Mouse (Mus musculus): ENCODE results near the gene Gpam. TPM values are rescaled to one million over a fixed set of nuclear protein-coding genes. Genes with fewer than 3 reads are reported as not detected.

Gpam gene
- total and polyA plus RNA-seq, 3 experiments, result 8.8 to 12.5 (median 12.3) TPM

GRCm38 (mm10) chr19:55076822-55077221, 50.2 kb downstream of the Gpam start:
- H3K4me1 ChIP-seq (ENCODE audit: control insufficient read depth in 1 of 2, insufficient read depth in 2 of 2), result no peaks in the 10 kb centered on the region
- no peak overlapping the region for H3K9ac ChIP-seq (ENCODE audit: insufficient read depth, low read depth)
- in situ Hi-C loops (cut with MboI; ENCODE audit: low pct_ligation_motif_present, low pct_unique_long_range_greater_than_20kb, low sequenced_read_pairs) (no loop called here), dilution Hi-C loops (cut with MboI; ENCODE audit: extremely low pct_ligation_motif_present, extremely low pct_unique_long_range_greater_than_20kb, low sequenced_read_pairs) (no loop called here)
- H3K27me3 ChIP-seq (replicated peaks), result no peaks in the 10 kb centered on the region
- H3K79me2 ChIP-seq (replicated peaks; ENCODE audit: control insufficient read depth, extremely low read depth, insufficient read depth, poor library complexity, severe bottlenecking), result no peaks in the 10 kb centered on the region
- no peak overlapping the region for H3K4me2 ChIP-seq (ENCODE audit: insufficient read depth, low read depth, poor library complexity, severe bottlenecking)
- TF ChIP-seq ELF1 (IDR thresholded peaks at IDR 0.05; ENCODE audit: low read depth, low read length) (no peak), MAZ (IDR thresholded peaks at IDR 0.05; ENCODE audit: low read depth, low read length) (no peak), USF2 (conservative IDR thresholded peaks at IDR 0.05; ENCODE audit: low read depth, low read length) (no peak), RCOR1 (conservative IDR thresholded peaks at IDR 0.05; ENCODE audit: low read depth, low read length) (no peak), JUND (conservative IDR thresholded peaks at IDR 0.05; ENCODE audit: low read depth, low read length) (no peak), IRF4 (IDR thresholded peaks at IDR 0.05; ENCODE audit: low read depth, low read length) (no peak), E2F4 (IDR thresholded peaks at IDR 0.05; ENCODE audit: insufficient replicate concordance, low read depth, low read length) (no peak), GABPA (IDR thresholded peaks at IDR 0.05; ENCODE audit: insufficient replicate concordance, low read depth, low read length) (no peak), ETS1 (conservative IDR thresholded peaks at IDR 0.05; ENCODE audit: low read depth, low read length) (no peak), TBP (conservative IDR thresholded peaks at IDR 0.05; ENCODE audit: low read depth, low read length) (no peak), RAD21 (IDR thresholded peaks at IDR 0.05; ENCODE audit: low read depth, low read length) (no peak)
- H3K27ac ChIP-seq (ENCODE audit: insufficient read depth, low read depth), result no peak overlapping the region
- H3K9me3 ChIP-seq (replicated peaks; ENCODE audit: low read length), result peaks cover 2% of the 10 kb centered on the region
- H3K36me3 ChIP-seq (replicated peaks in 1 of 2; ENCODE audit: control insufficient read depth in 1 of 2, insufficient read depth in 1 of 2, low read length in 1 of 2), result peaks cover 70 to 92% of the 10 kb centered on the region in 2 experiments
- H3K4me3 ChIP-seq (replicated peaks in 1 of 3; ENCODE audit: low read depth in 2 of 3, low read length in 2 of 3, poor library complexity in 1 of 3), result no peak overlapping the region
- no peak for DNase-seq (ENCODE audit: extremely low read depth)

DNA sequence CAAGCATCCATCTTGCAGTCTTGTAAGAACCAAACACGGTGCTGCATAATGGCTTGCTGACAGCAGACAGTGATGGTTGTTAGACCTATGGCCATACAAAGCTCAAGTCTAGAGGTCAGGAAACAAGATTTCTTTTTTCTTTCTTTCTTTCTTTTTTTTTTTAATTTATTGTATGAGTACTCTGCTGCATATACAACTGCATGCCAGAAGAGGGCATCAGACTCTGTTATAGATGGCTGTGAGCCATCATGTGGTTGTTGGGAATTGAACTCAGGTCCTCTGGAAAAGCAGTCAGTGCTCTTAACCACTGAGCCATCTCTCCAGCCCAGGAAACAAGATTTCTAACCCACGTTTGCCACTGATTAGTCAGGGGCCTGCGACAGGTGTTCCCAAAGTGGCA, 54.0 kb downstream of the Gpam start:
- Histone ChIP-seq H3K4me3 (replicated peaks in 1 of 3; ENCODE audit: low read depth in 2 of 3, low read length in 2 of 3, poor library complexity in 1 of 3) (no peak overlapping the region), H3K9me3 (replicated peaks; ENCODE audit: low read length) (peaks cover 2% of the 10 kb centered on the region), H3K27ac (ENCODE audit: insufficient read depth, low read depth) (no peak overlapping the region), H3K4me2 (ENCODE audit: insufficient read depth, low read depth, poor library complexity, severe bottlenecking) (no peak overlapping the region), H3K36me3 (replicated peaks in 1 of 2; ENCODE audit: control insufficient read depth in 1 of 2, insufficient read depth in 1 of 2, low read length in 1 of 2) (peaks cover 64 to 94% of the 10 kb centered on the region in 2 experiments), H3K27me3 (replicated peaks) (no peaks in the 10 kb centered on the region), H3K9ac (ENCODE audit: insufficient read depth, low read depth) (no peak overlapping the region), H3K4me1 (ENCODE audit: control insufficient read depth in 1 of 2, insufficient read depth in 2 of 2) (no peaks in the 10 kb centered on the region), H3K79me2 (replicated peaks; ENCODE audit: control insufficient read depth, extremely low read depth, insufficient read depth, poor library complexity, severe bottlenecking) (no peaks in the 10 kb centered on the region)
- in situ Hi-C loops (cut with MboI; ENCODE audit: low pct_ligation_motif_present, low pct_unique_long_range_greater_than_20kb, low sequenced_read_pairs), result no loop called here
- dilution Hi-C loops (cut with MboI; ENCODE audit: extremely low pct_ligation_motif_present, extremely low pct_unique_long_range_greater_than_20kb, low sequenced_read_pairs), result no loop called here
- DNase-seq (ENCODE audit: extremely low read depth), result no peak
- TF ChIP-seq RCOR1 (conservative IDR thresholded peaks at IDR 0.05; ENCODE audit: low read depth, low read length), result no peak
- TF ChIP-seq HCFC1 (IDR thresholded peaks at IDR 0.05; ENCODE audit: low read depth, low read length), result no peak
- no peak for TF ChIP-seq ZKSCAN1 (IDR thresholded peaks at IDR 0.05; ENCODE audit: borderline replicate concordance, low read depth, low read length)
- no peak for TF ChIP-seq USF2 (conservative IDR thresholded peaks at IDR 0.05; ENCODE audit: low read depth, low read length)
- TF ChIP-seq SMC3 (IDR thresholded peaks at IDR 0.05; ENCODE audit: low read depth, low read length), result peak; percentile 50
- no peak for TF ChIP-seq CHD2 (IDR thresholded peaks at IDR 0.05; ENCODE audit: low read length)
- TF ChIP-seq MAX (IDR thresholded peaks at IDR 0.05; ENCODE audit: low read length), result no peak
- TF ChIP-seq TCF12 (IDR thresholded peaks at IDR 0.05; ENCODE audit: low read depth, low read length), result no peak
- TF ChIP-seq IRF4 (IDR thresholded peaks at IDR 0.05; ENCODE audit: low read depth, low read length), result no peak
- TF ChIP-seq CTCF (conservative IDR thresholded peaks at IDR 0.05 in 1 of 2, IDR thresholded peaks at IDR 0.05 in 1 of 2; ENCODE audit: low read depth in 2 of 2, low read length in 2 of 2), result peak in 1 of 2 experiments; percentile 46; a peak in 2 of 4 replicates
- TF ChIP-seq ZNF384 (IDR thresholded peaks at IDR 0.05; ENCODE audit: low read depth, low read length), result peak; percentile 41; the same call in 1 of the 2 replicates
- TF ChIP-seq SIN3A (IDR thresholded peaks at IDR 0.05; ENCODE audit: low read length), result no peak
- TF ChIP-seq USF1 (IDR thresholded peaks at IDR 0.05; ENCODE audit: low read depth, low read length), result no peak
- TF ChIP-seq GABPA (IDR thresholded peaks at IDR 0.05; ENCODE audit: insufficient replicate concordance, low read depth, low read length), result no peak
- TF ChIP-seq MYC (IDR thresholded peaks at IDR 0.05; ENCODE audit: low read depth, low read length), result no peak
- no peak for TF ChIP-seq MAFK (IDR thresholded peaks at IDR 0.05; ENCODE audit: insufficient replicate concordance, low read length)
- no peak for TF ChIP-seq NRF1 (IDR thresholded peaks at IDR 0.05; ENCODE audit: low read depth, low read length)
- no peak for TF ChIP-seq JUND (conservative IDR thresholded peaks at IDR 0.05; ENCODE audit: low read depth, low read length)
- TF ChIP-seq MEF2A (IDR thresholded peaks at IDR 0.05; ENCODE audit: borderline replicate concordance, low read depth, low read length), result no peak
- TF ChIP-seq POLR2AphosphoS2 (IDR thresholded peaks at IDR 0.05; ENCODE audit: low read depth, low read length), result no peak
- no peak for TF ChIP-seq MAZ (IDR thresholded peaks at IDR 0.05; ENCODE audit: low read depth, low read length)
- no peak for TF ChIP-seq PAX5 (IDR thresholded peaks at IDR 0.05; ENCODE audit: low read length)
- peak; percentile 21 for TF ChIP-seq RAD21 (IDR thresholded peaks at IDR 0.05; ENCODE audit: low read depth, low read length)
- TF ChIP-seq ZMIZ1 (IDR thresholded peaks at IDR 0.05; ENCODE audit: low read depth, low read length), result no peak
